Mouse (Mus musculus): Measurements from ENCODE around the gene Trap1.

- TF ChIP-seq ZNF384 (IDR thresholded peaks at IDR 0.05; ENCODE audit: low read depth, low read length) (no peak), CHD2 (IDR thresholded peaks at IDR 0.05; ENCODE audit: low read depth, low read length) (no peak)
These were observed 73.9 kb downstream of the Trap1 start, which contains the start of gene Slx4 for GRCm38 (mm10) chr16:4003489-4004398.

All from ES-E14 (cell line).